10 mouse cellular contexts compared by ENCODE assay signal in the genomic region with DNA sequence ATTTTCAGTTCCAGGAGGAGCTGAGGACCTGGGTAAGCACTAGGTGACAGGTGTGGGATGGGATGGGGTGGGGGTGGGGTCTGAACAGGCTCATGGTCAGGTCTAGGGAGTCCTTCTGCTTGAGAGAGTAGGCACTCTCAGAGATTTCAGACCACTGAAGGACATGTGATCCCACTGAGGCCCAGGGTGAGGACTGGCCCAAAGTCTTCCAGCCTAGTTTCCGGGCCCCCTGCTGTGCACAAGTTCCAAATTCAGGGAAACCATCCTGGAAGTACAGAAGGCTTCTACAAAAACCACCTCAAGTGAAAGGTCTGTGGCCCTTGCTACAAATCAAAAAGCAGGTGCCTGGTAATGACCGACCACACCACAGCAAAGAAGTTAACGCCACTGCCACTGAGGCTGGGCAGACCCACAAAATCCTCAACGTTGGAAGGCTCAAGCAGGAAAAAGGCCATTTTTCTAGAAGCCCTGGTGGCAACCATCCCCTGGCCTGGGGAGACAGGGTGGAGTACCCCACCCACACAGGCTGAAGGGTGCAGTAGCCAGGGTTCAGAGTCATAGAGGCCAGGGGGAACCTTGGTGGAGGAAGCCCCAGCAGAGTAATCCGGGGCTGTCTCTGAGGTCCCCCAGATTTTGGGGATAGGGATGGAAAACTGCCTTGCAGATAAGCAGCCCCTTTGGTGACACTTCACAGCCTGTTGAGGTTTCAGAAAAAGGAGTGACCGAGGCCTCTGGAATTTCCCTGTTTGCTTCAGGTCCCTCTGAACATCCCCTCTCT. TPM values are rescaled to one million over a fixed set of nuclear protein-coding genes. Genes with fewer than 3 reads are reported as not detected.
DNase-seq lines count a peak whose midpoint lies in the region; ATAC-seq and TF ChIP-seq lines count a peak whose summit lies in the region.
"Had no signal": no experiment of that assay in that cellular context is flagged by ENCODE, and none has a peak within 500 bp of the region (broad histone marks: within the 10 kb centered on the region; RNA-seq: fewer than 3 reads in every experiment).

No protein-coding gene starts in this region.

- no peaks in the 10 kb centered on the region for H3K27me3 ChIP-seq in heart, embryonic 10.5 days (ENCODE audit: insufficient read depth, poor library complexity, severe bottlenecking)
- no peaks in the 10 kb centered on the region for H3K27me3 ChIP-seq in lung, postnatal 0 days (replicated peaks; ENCODE audit: insufficient read depth, low read length)
- H3K27me3 ChIP-seq in intestine, embryonic 16.5 days (replicated peaks; ENCODE audit: control insufficient read depth, insufficient read depth, low read length): no peaks in the 10 kb centered on the region
- H3K27me3 ChIP-seq in neural tube, embryonic 15.5 days (replicated peaks): peaks cover 6% of the 10 kb centered on the region; the same call in 1 of the 2 replicates
- H3K27me3 ChIP-seq in thymus, adult 2 months (ENCODE audit: control insufficient read depth, insufficient read depth, low read length): no peaks in the 10 kb centered on the region; the same call in 1 of the 2 replicates
- H3K27me3 ChIP-seq in midbrain, postnatal 0 days (ENCODE audit: insufficient read depth, low read length): peaks cover 5% of the 10 kb centered on the region; the same call in 1 of the 2 replicates

- H3K4me2 ChIP-seq in lung, postnatal 0 days (replicated peaks; ENCODE audit: low read depth, low read length): peak overlapping the region; percentile 70
- peak overlapping the region; percentile 78 for H3K4me2 ChIP-seq in intestine, embryonic 16.5 days (ENCODE audit: low read depth, low read length)
- H3K4me2 ChIP-seq in neural tube, embryonic 15.5 days: peak overlapping the region; percentile 63; the same call in 1 of the 2 replicates
- no peak overlapping the region for H3K4me2 ChIP-seq in midbrain, postnatal 0 days (ENCODE audit: low read depth, low read length, poor library complexity, severe bottlenecking)

- TF ChIP-seq CTCF in lung, postnatal 0 days (IDR thresholded peaks at IDR 0.05): no peak
- no peak for TF ChIP-seq CTCF in thymus, adult 2 months (IDR thresholded peaks at IDR 0.05; ENCODE audit: borderline replicate concordance, control insufficient read depth, extremely low read depth, insufficient read depth, low read length, poor library complexity)
- no peak for TF ChIP-seq CTCF in midbrain, postnatal 0 days (IDR thresholded peaks at IDR 0.05)

- peak overlapping the region; percentile 93 for H3K27ac ChIP-seq in heart, embryonic 10.5 days
- H3K27ac ChIP-seq in lung, postnatal 0 days (ENCODE audit: low read length): peak overlapping the region; percentile 63; the same call in 1 of the 2 replicates
- H3K27ac ChIP-seq in intestine, embryonic 16.5 days (ENCODE audit: low read length): 0 out of 2 replicates have a peak overlapping the region, but pooled peaks have one; percentile 12
- no peak overlapping the region for H3K27ac ChIP-seq in neural tube, embryonic 15.5 days (replicated peaks)
- H3K27ac ChIP-seq in thymus, adult 2 months (ENCODE audit: control insufficient read depth, insufficient read depth, low read length): no peak overlapping the region
- H3K27ac ChIP-seq in midbrain, postnatal 0 days (ENCODE audit: low read depth, low read length): no peak overlapping the region

- peaks cover 65% of the 10 kb centered on the region for H3K4me1 ChIP-seq in heart, embryonic 10.5 days
- H3K4me1 ChIP-seq in lung, postnatal 0 days (ENCODE audit: insufficient read depth, low read depth, low read length): peaks cover 44% of the 10 kb centered on the region
- peaks cover 44% of the 10 kb centered on the region for H3K4me1 ChIP-seq in intestine, embryonic 16.5 days (ENCODE audit: control insufficient read depth, insufficient read depth, low read length)
- H3K4me1 ChIP-seq in neural tube, embryonic 15.5 days: peaks cover 27% of the 10 kb centered on the region
- H3K4me1 ChIP-seq in thymus, adult 2 months (replicated peaks; ENCODE audit: control insufficient read depth, insufficient read depth, low read length): 0 out of 2 replicates have a peak, but pooled peaks cover 3% of the 10 kb centered on the region
- H3K4me1 ChIP-seq in midbrain, postnatal 0 days (ENCODE audit: insufficient read depth, low read length): no peaks in the 10 kb centered on the region

- 71% methylated on average over 6 of the region's 6 CpGs for WGBS in heart, embryonic 10.5 days
- WGBS in lung, postnatal 0 days: 64% methylated on average over 6 of the region's 6 CpGs
- WGBS in intestine, embryonic 16.5 days: 77% methylated on average over 6 of the region's 6 CpGs
- WGBS in neural tube, embryonic 15.5 days: 89% methylated on average over 6 of the region's 6 CpGs
- 90% methylated on average over 6 of the region's 6 CpGs for WGBS in thymus, adult 2 months
- 89% methylated on average over 6 of the region's 6 CpGs for WGBS in midbrain, postnatal 0 days

- ATAC-seq in lung, postnatal 0 days: no peak
- no peak for ATAC-seq in intestine, embryonic 16.5 days
- no peak for ATAC-seq in neural tube, embryonic 15.5 days (ENCODE audit: low FRiP score)
- ATAC-seq in midbrain, postnatal 0 days (ENCODE audit: low FRiP score): no peak

- H3K9ac ChIP-seq in lung, postnatal 0 days (replicated peaks; ENCODE audit: low read depth): peak overlapping the region; percentile 3; the same call in 1 of the 2 replicates
- H3K9ac ChIP-seq in intestine, embryonic 16.5 days (ENCODE audit: low read depth, low read length): peak overlapping the region; percentile 84
- no peak overlapping the region for H3K9ac ChIP-seq in neural tube, embryonic 15.5 days (replicated peaks)
- H3K9ac ChIP-seq in midbrain, postnatal 0 days (replicated peaks; ENCODE audit: low read length, poor library complexity, severe bottlenecking): no peak overlapping the region

- H3K36me3 ChIP-seq in heart, embryonic 10.5 days: peaks cover 30% of the 10 kb centered on the region; the same call in 1 of the 2 replicates
- H3K36me3 ChIP-seq in lung, postnatal 0 days (ENCODE audit: insufficient read depth, low read length): no peaks in the 10 kb centered on the region
- no peaks in the 10 kb centered on the region for H3K36me3 ChIP-seq in intestine, embryonic 16.5 days (ENCODE audit: control insufficient read depth, insufficient read depth, low read length)
- H3K36me3 ChIP-seq in neural tube, embryonic 15.5 days: no peaks in the 10 kb centered on the region
- no peaks in the 10 kb centered on the region for H3K36me3 ChIP-seq in thymus, adult 2 months (ENCODE audit: control insufficient read depth, insufficient read depth, low read length)
- H3K36me3 ChIP-seq in midbrain, postnatal 0 days (ENCODE audit: insufficient read depth, low read length): no peaks in the 10 kb centered on the region

- intact Hi-C loops in heart, postnatal 10 days (cut with DNase I): loop anchor here (1.0 to 5.0 kb wide), 3 partner anchors 57 to 98 kb away; no protein-coding TSS in a partner anchor

- DNase-seq in heart, embryonic 10.5 days (ENCODE audit: low spot score): no peak
- DNase-seq in heart, postnatal 10 days: no peak
- no peak for DNase-seq in lung, postnatal 0 days (ENCODE audit: low spot score)
- DNase-seq in lung, postnatal 25 days (ENCODE audit: low spot score): no peak
- no peak for DNase-seq in thymus, adult 2 months
- DNase-seq in midbrain, postnatal 0 days (ENCODE audit: low spot score): no peak
- DNase-seq: gastrocnemius, postnatal 14 days; thymus, postnatal 36 days had no signal

- TF ChIP-seq EP300 in lung, postnatal 0 days (IDR thresholded peaks at IDR 0.05): no peak

- H3K4me3 ChIP-seq in heart, embryonic 10.5 days: peak overlapping the region; percentile 73
- H3K4me3 ChIP-seq in lung, postnatal 0 days (ENCODE audit: low read depth, low read length): peak overlapping the region; percentile 51
- H3K4me3 ChIP-seq in intestine, embryonic 16.5 days (ENCODE audit: low read length): peak overlapping the region; percentile 69
- H3K4me3 ChIP-seq in neural tube, embryonic 15.5 days (replicated peaks): no peak overlapping the region
- no peak overlapping the region for H3K4me3 ChIP-seq in thymus, adult 2 months (ENCODE audit: control insufficient read depth, insufficient read depth, low read length)
- H3K4me3 ChIP-seq in midbrain, postnatal 0 days (ENCODE audit: low read depth, low read length): no peak overlapping the region

- no peaks in the 10 kb centered on the region for H3K9me3 ChIP-seq in heart, embryonic 10.5 days
- no peaks in the 10 kb centered on the region for H3K9me3 ChIP-seq in lung, postnatal 0 days (ENCODE audit: low read length)
- no peaks in the 10 kb centered on the region for H3K9me3 ChIP-seq in intestine, embryonic 16.5 days (ENCODE audit: control insufficient read depth, low read length)
- H3K9me3 ChIP-seq in neural tube, embryonic 15.5 days (replicated peaks): no peaks in the 10 kb centered on the region
- H3K9me3 ChIP-seq in midbrain, postnatal 0 days (ENCODE audit: low read length): no peaks in the 10 kb centered on the region

- no peak for TF ChIP-seq POLR2A in thymus, adult 2 months (IDR thresholded peaks at IDR 0.05; ENCODE audit: control insufficient read depth, extremely low read depth, insufficient read depth, low read length, poor library complexity)

RNA-seq across cellular contexts. Expression of a gene that starts 1.3 kb away (rescaled TPM):
- polyA plus RNA-seq in heart, embryonic 10.5 days (2016; fragmentation: Nextera tagmentation; extraction: Ambion mirVana): 134 and 256 TPM in 2 replicates
- total RNA-seq in heart, postnatal 10 days (2021): 100 to 1,000 TPM; 162 to 208 TPM
- 97.0 TPM in 2 replicates for polyA plus RNA-seq in lung, postnatal 0 days (2015; fragmentation: Nextera tagmentation; extraction: Ambion mirVana)
- 94.9 and 96.5 TPM in 2 replicates for polyA plus RNA-seq in intestine, embryonic 16.5 days (2015; fragmentation: Nextera tagmentation; extraction: Ambion mirVana)
- polyA plus RNA-seq in neural tube, embryonic 15.5 days (2015; fragmentation: Nextera tagmentation; extraction: Ambion mirVana): 7.8 and 13.9 TPM in 2 replicates
- polyA plus RNA-seq in thymus, adult 2 months (2012; rRNA removed): 32.8 and 37.6 TPM in 2 replicates
- 13.3 and 16.0 TPM in 2 replicates for total RNA-seq in midbrain, postnatal 0 days (2014; rRNA removed)
- 6.8 and 8.6 TPM in 2 replicates for polyA plus RNA-seq in midbrain, postnatal 0 days (2015; fragmentation: Nextera tagmentation; extraction: Ambion mirVana)

Comparison
In these comparisons a context has a peak if more than half of its experiments do, and no peak if none do; other contexts are left out.
1. H3K27ac ChIP-seq: peak in heart, embryonic 10.5 days (single experiment), lung, postnatal 0 days (single experiment) and intestine, embryonic 16.5 days (single experiment); none in neural tube, embryonic 15.5 days (single experiment), thymus, adult 2 months (single experiment) and midbrain, postnatal 0 days (single experiment).
2. H3K4me3 ChIP-seq: peak in heart, embryonic 10.5 days (single experiment), lung, postnatal 0 days (single experiment) and intestine, embryonic 16.5 days (single experiment); none in neural tube, embryonic 15.5 days (single experiment), thymus, adult 2 months (single experiment) and midbrain, postnatal 0 days (single experiment).
3. H3K9ac ChIP-seq: peak in lung, postnatal 0 days (single experiment) and intestine, embryonic 16.5 days (single experiment); none in neural tube, embryonic 15.5 days (single experiment) and midbrain, postnatal 0 days (single experiment).